Mouse (Mus musculus): Measurements from ENCODE around the gene Mbip. TPM values are rescaled to one million over a fixed set of nuclear protein-coding genes. Genes with fewer than 3 reads are reported as not detected.
A peak's percentile ranks its signal among the peaks of the same experiment; 100 is the strongest.

The Mbip gene
- polyA plus RNA-seq, 1 experiment from 2014 or later, result 58.8 TPM

DNA sequence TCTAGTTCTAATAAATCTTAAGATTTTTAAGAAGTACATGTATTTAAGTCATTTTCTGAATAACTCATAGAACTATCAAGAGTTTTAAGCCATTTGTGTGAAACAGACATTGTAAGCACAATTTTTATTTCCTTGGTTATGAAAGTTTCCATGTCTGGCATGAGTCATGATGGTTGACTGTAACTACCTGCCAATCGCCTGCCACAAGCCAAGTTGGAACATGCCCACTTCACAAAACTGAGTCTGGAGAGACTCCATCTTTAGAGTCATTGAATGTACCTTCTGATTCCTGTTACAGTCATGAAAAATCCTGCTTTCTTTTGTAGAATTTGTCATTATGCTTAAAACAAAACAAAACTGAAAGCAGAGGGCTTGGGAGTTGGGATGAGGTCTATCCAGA is 19.8 kb downstream of the Mbip start:
- Histone ChIP-seq H3K9ac (ENCODE audit: low read length) (no peak overlapping the region), H3K9me3 (replicated peaks; ENCODE audit: control insufficient read depth, low read length) (no peaks in the 10 kb centered on the region), H3K36me3 (ENCODE audit: control insufficient read depth, insufficient read depth, low read length) (peaks cover 41% of the 10 kb centered on the region), H3K27me3 (replicated peaks; ENCODE audit: control insufficient read depth, insufficient read depth, low read length) (no peaks in the 10 kb centered on the region), H3K4me1 (ENCODE audit: control insufficient read depth, insufficient read depth, low read length) (no peaks in the 10 kb centered on the region), H3K27ac (ENCODE audit: low read depth, low read length) (no peak overlapping the region), H3K4me3 (ENCODE audit: low read depth, low read length) (no peak overlapping the region), H3K4me2 (ENCODE audit: low read length) (no peak overlapping the region)
- 95% methylated on average over 1 of the region's 1 CpGs for WGBS
- DNase-seq (ENCODE audit: low spot score) (no peak), ATAC-seq (no peak)

DNA sequence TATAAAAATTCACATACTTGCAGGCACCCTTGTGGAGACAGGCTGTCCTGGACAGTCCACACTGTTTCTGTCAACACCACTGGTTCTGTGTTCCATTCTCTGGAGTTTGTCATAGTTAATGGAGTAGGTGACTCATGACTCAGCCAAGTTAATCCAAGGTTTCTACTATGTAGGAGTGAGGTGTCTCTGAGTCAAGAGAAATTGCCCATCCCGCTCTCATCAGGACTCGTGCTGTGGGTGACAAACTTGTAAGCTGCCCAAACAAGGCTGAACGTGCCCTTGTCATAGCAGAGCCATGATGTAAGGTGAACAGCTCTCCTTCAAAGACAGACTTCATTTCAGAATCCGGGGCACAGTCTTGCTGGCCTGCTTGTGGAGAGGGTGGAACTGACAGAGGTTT is 26.8 kb downstream of the Mbip start:
- Histone ChIP-seq H3K4me2 (ENCODE audit: low read length) (no peak overlapping the region), H3K4me3 (ENCODE audit: low read depth, low read length) (no peak overlapping the region), H3K27me3 (replicated peaks; ENCODE audit: control insufficient read depth, insufficient read depth, low read length) (no peaks in the 10 kb centered on the region), H3K9me3 (replicated peaks; ENCODE audit: control insufficient read depth, low read length) (no peaks in the 10 kb centered on the region), H3K36me3 (ENCODE audit: control insufficient read depth, insufficient read depth, low read length) (no peaks in the 10 kb centered on the region), H3K9ac (ENCODE audit: low read length) (no peak overlapping the region), H3K4me1 (ENCODE audit: control insufficient read depth, insufficient read depth, low read length) (no peaks in the 10 kb centered on the region), H3K27ac (ENCODE audit: low read depth, low read length) (no peak overlapping the region)
- DNase-seq (ENCODE audit: low spot score), result no peak
- no peak for ATAC-seq
- WGBS, result 86% methylated on average over 4 of the region's 4 CpGs

DNA sequence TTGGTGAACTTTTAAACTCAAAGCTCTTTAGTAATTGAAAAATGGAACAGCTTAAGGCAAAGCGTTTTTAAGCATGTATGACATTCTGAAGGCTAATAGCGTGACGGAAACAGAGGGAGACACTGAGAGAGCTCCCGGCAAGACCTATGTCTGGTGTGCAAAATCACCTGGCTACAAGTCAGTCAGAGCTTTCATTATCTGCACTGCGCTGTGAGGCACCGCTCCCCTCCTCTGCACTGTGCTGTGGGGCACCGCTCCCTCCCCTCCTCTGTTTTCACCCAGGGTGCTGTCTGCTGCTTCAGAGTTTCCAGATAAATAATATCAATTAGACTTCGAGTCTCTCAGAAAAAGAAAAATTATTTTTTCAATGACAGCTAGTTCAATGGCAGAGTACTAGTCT is 27.6 kb downstream of the Mbip start:
- no peak overlapping the region for H3K27ac ChIP-seq (ENCODE audit: low read depth, low read length)
- no peaks in the 10 kb centered on the region for H3K9me3 ChIP-seq (replicated peaks; ENCODE audit: control insufficient read depth, low read length)
- no peak overlapping the region for H3K4me2 ChIP-seq (ENCODE audit: low read length)
- H3K36me3 ChIP-seq (ENCODE audit: control insufficient read depth, insufficient read depth, low read length), result no peaks in the 10 kb centered on the region
- no peaks in the 10 kb centered on the region for H3K4me1 ChIP-seq (ENCODE audit: control insufficient read depth, insufficient read depth, low read length)
- no peak for ATAC-seq
- H3K9ac ChIP-seq (ENCODE audit: low read length), result no peak overlapping the region
- no peak for DNase-seq (ENCODE audit: low spot score)
- no peak overlapping the region for H3K4me3 ChIP-seq (ENCODE audit: low read depth, low read length)
- no peaks in the 10 kb centered on the region for H3K27me3 ChIP-seq (replicated peaks; ENCODE audit: control insufficient read depth, insufficient read depth, low read length)
- WGBS, result 85% methylated on average over 8 of the region's 8 CpGs

DNA sequence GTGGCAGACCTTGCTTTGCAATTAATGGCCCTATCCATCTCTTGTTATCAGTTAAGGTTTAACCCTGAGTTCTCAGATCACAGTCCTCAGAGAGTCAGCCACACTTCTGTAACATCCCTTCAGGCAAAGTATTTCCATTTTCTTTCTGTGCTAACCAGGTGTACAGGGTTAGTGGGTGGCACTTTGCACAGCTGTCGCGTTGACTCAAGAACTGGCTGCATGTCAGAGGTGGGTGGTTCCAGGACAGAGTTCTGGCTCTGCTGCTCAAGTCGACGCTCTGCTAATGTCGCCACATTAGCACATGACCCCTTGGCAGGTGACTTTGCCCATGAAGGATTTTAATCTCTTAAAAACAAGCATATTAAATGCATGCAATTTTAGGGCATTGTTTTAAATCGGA is 39.9 kb downstream of the Mbip start:
- 0 out of 2 replicates have a peak, but pooled peaks cover 5% of the 10 kb centered on the region for H3K4me1 ChIP-seq (ENCODE audit: control insufficient read depth, insufficient read depth, low read length)
- H3K9me3 ChIP-seq (replicated peaks; ENCODE audit: control insufficient read depth, low read length), result no peaks in the 10 kb centered on the region
- WGBS, result 76% methylated on average over 6 of the region's 6 CpGs
- no peaks in the 10 kb centered on the region for H3K27me3 ChIP-seq (replicated peaks; ENCODE audit: control insufficient read depth, insufficient read depth, low read length)
- no peak overlapping the region for H3K4me2 ChIP-seq (ENCODE audit: low read length)
- no peak for DNase-seq (ENCODE audit: low spot score)
- H3K36me3 ChIP-seq (ENCODE audit: control insufficient read depth, insufficient read depth, low read length), result no peaks in the 10 kb centered on the region
- H3K4me3 ChIP-seq (ENCODE audit: low read depth, low read length), result no peak overlapping the region
- no peak overlapping the region for H3K27ac ChIP-seq (ENCODE audit: low read depth, low read length)
- ATAC-seq, result no peak
- no peak overlapping the region for H3K9ac ChIP-seq (ENCODE audit: low read length)

DNA sequence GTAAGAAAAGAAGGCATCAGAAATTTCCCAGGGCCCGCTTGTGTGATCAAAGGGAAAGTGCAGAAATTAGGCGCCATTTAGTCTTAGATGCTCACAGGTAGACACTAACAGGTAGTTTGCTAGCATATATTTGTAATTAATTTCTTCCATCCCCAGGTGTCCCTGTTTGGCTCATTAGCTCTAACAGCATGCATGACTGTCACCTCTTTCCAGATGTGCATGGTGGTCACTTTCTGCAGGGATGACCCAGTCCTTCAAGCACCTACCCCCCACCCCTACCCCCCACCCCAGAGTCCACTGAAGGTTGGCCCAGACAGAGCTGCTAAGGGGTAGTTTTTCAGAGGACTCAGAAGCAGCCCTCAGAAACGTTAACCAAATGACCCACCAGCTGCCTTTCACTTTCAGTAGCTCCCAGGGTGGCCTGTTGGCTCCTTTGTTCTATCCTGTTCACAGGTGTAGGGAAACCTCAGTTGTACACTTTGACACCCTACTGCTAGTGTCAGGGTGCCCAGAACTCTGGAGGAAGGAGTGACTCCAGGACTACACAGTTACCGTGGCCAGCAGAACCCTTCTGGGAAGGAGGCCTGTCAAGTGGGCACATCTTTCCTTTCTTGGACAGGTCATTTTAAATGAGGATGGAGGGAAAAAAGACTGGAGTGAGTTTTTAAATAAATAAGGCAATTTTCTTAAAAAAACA is 43.2 kb downstream of the Mbip start:
- H3K27me3 ChIP-seq (replicated peaks; ENCODE audit: control insufficient read depth, insufficient read depth, low read length), result 0 out of 2 replicates have a peak, but pooled peaks cover 6% of the 10 kb centered on the region
- peaks cover 14% of the 10 kb centered on the region; the same call in 1 of the 2 replicates for H3K4me1 ChIP-seq (ENCODE audit: control insufficient read depth, insufficient read depth, low read length)
- WGBS, result 37% methylated on average over 4 of the region's 4 CpGs
- no peaks in the 10 kb centered on the region for H3K9me3 ChIP-seq (replicated peaks; ENCODE audit: control insufficient read depth, low read length)
- H3K4me2 ChIP-seq (ENCODE audit: low read length), result peak overlapping the region; percentile 58
- DNase-seq (ENCODE audit: low spot score), result no peak
- ATAC-seq, result peak; percentile 22; the same call in 1 of the 2 replicates
- no peaks in the 10 kb centered on the region for H3K36me3 ChIP-seq (ENCODE audit: control insufficient read depth, insufficient read depth, low read length)
- peak overlapping the region; percentile 48 for H3K9ac ChIP-seq (ENCODE audit: low read length)
- H3K27ac ChIP-seq (ENCODE audit: low read depth, low read length), result no peak overlapping the region
- peak overlapping the region; percentile 26 for H3K4me3 ChIP-seq (ENCODE audit: low read depth, low read length)

DNA sequence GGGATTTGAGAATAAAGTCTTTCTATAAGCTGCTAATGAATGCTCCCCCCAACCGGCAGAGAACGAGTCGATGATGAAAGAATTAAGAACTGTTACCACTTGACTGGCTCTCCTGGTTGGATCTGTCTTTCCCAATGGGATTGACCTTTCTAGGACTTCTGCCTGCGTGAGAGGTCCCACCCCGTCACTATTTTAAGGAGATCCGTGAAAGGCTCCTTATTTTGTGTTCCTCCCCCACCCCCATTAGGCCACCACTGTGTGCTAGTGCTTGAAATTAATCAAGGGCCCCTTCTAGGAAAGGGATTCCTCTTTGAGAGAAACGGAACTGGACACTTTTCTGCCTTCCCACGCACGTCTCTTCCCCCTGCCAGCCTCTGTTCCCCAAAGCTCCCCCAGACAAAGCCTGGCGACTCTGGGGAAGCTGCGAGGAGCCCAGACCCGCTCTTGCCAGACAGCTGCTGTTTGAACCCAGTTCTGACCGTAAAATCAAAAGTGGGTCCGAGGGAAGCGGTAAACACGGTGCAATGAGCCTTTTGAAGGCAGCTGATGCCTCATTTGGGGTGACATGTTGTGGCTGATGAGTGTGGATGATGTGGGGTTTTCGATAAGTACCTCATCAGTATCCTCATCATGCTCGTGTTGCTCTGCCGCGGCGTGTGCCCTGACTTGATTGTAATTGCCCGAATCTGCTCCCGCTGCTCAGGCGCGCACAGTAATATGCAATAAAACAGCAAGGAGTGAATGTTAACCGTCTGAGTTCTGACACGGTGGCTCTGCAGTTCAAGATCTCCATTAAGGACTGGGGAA is 44.0 kb downstream of the Mbip start:
- WGBS, result 6% methylated on average over 27 of the region's 27 CpGs

DNA sequence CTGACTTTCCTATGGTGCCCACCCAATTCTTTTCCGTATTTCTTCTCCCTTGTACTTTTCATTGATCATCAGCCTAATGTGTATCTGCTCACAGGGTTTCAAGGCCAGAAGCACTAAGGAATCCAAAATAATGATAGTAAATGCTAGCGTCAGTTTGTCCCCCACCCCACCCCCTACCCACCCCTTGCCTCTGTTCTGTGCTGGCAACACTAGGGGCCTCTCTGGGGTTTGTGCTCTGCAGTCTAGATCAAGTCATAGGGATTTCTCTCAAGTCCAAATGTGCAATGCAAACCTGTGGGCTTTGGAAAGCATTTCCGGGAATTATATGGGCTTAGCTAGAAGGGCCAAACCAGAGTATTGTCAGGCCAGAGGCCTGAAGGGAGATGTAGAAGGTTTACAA is 46.1 kb downstream of the Mbip start:
- ATAC-seq, result no peak
- H3K9me3 ChIP-seq (replicated peaks; ENCODE audit: control insufficient read depth, low read length), result no peaks in the 10 kb centered on the region
- 0 out of 2 replicates have a peak, but pooled peaks cover 6% of the 10 kb centered on the region for H3K27me3 ChIP-seq (replicated peaks; ENCODE audit: control insufficient read depth, insufficient read depth, low read length)
- H3K27ac ChIP-seq (ENCODE audit: low read depth, low read length), result no peak overlapping the region
- peaks cover 16% of the 10 kb centered on the region; the same call in 1 of the 2 replicates for H3K4me1 ChIP-seq (ENCODE audit: control insufficient read depth, insufficient read depth, low read length)
- DNase-seq (ENCODE audit: low spot score), result no peak
- no peak overlapping the region for H3K9ac ChIP-seq (ENCODE audit: low read length)
- no peak overlapping the region for H3K4me2 ChIP-seq (ENCODE audit: low read length)
- no peaks in the 10 kb centered on the region for H3K36me3 ChIP-seq (ENCODE audit: control insufficient read depth, insufficient read depth, low read length)
- WGBS, result 65% methylated on average over 3 of the region's 3 CpGs
- no peak overlapping the region for H3K4me3 ChIP-seq (ENCODE audit: low read depth, low read length)

More for the DNA sequence above, 44.0 kb downstream of the Mbip start:
- H3K4me2 ChIP-seq (ENCODE audit: low read length), result peak overlapping the region; percentile 58
- H3K4me3 ChIP-seq (ENCODE audit: low read depth, low read length), result peak overlapping the region; percentile 26
- DNase-seq (ENCODE audit: low spot score), result peak; percentile 72
- H3K36me3 ChIP-seq (ENCODE audit: control insufficient read depth, insufficient read depth, low read length), result no peaks in the 10 kb centered on the region
- no peaks in the 10 kb centered on the region for H3K9me3 ChIP-seq (replicated peaks; ENCODE audit: control insufficient read depth, low read length)
- ATAC-seq, result peak; percentile 74
- H3K9ac ChIP-seq (ENCODE audit: low read length), result peak overlapping the region; percentile 48
- peaks cover 16% of the 10 kb centered on the region; the same call in 1 of the 2 replicates for H3K4me1 ChIP-seq (ENCODE audit: control insufficient read depth, insufficient read depth, low read length)
- 0 out of 2 replicates have a peak, but pooled peaks cover 6% of the 10 kb centered on the region for H3K27me3 ChIP-seq (replicated peaks; ENCODE audit: control insufficient read depth, insufficient read depth, low read length)
- peak overlapping the region; percentile 22; the same call in 1 of the 2 replicates for H3K27ac ChIP-seq (ENCODE audit: low read depth, low read length)

DNA sequence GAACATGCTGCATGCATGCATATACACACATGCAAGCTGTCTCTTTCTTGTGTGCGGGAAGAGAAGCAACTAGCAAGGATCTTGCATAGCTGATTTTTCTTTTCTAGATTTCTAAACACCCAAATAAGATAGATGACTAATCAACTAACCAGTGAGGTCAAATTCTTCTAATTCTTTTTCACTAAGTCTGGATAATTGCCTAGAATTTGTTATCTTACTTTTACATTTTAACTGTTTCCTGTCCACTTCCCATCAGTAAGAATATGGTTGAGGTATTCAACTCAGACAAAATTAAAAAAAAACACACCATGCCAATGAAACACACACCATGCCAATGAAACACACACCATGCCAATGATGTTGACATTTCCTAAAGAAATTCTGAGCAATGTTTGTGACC is 46.8 kb downstream of the Mbip start:
- Histone ChIP-seq H3K4me2 (ENCODE audit: low read length) (no peak overlapping the region), H3K4me1 (ENCODE audit: control insufficient read depth, insufficient read depth, low read length) (peaks cover 16% of the 10 kb centered on the region; the same call in 1 of the 2 replicates), H3K36me3 (ENCODE audit: control insufficient read depth, insufficient read depth, low read length) (no peaks in the 10 kb centered on the region), H3K9ac (ENCODE audit: low read length) (no peak overlapping the region), H3K27ac (ENCODE audit: low read depth, low read length) (no peak overlapping the region), H3K4me3 (ENCODE audit: low read depth, low read length) (no peak overlapping the region), H3K27me3 (replicated peaks; ENCODE audit: control insufficient read depth, insufficient read depth, low read length) (0 out of 2 replicates have a peak, but pooled peaks cover 6% of the 10 kb centered on the region), H3K9me3 (replicated peaks; ENCODE audit: control insufficient read depth, low read length) (no peaks in the 10 kb centered on the region)
- 28% methylated on average over 1 of the region's 1 CpGs for WGBS
- DNase-seq (ENCODE audit: low spot score), result no peak
- ATAC-seq, result no peak

Data from forebrain, embryonic 14.5 days (tissue).